Mouse (Mus musculus): ENCODE data around the gene Gm10718. TPM values are rescaled to one million over a fixed set of nuclear protein-coding genes. Genes with fewer than 3 reads are reported as not detected.
"Not testable (repeated sequence)": the region's sequence is repeated elsewhere in the genome, so short reads cannot be mapped to it uniquely, and the experiment has no call there.

Gm10718 gene
- polyA plus RNA-seq (2015; fragmentation: Nextera tagmentation; extraction: Ambion mirVana), result 0.41 and 0.43 TPM in 2 replicates

DNA sequence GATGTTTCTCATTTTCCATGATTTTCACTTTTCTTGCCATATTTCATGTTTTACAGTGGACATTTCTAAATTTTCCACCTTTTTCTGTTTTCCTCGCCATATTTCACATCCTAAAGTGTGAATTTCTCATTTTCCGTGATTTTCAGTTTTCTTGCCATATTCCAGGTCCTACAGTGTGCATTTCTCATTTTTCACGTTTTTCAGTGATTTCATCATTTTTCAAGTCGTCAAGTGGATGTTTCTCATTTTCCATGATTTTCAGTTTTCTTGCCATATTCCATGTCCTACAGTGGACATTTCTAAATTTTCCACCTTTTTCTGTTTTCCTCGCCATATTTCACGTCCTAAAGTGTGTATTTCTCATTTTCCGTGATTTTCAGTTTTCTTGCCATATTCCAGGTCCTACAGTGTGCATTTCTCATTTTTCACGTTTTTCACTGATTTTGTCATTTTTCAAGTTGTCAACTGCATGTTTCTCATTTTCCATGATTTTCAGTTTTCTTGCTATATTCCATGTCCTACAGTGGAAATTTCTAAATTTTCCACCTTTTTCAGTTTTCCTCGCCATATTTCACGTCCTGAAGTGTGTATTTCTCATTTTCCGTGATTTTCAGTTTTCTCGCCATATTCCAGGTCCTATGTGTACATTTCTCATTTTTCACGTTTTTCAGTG, at the start of gene Gm10718:
Gene Gm10718 (plus strand): TSS at position 236 of the 673 bp plus-strand sequence.
- 71% methylated on average over 9 of the region's 13 CpGs for WGBS
- H3K4me1 ChIP-seq (replicated peaks; ENCODE audit: control insufficient read depth, insufficient read depth, low read length); ATAC-seq; H3K4me2 ChIP-seq (replicated peaks; ENCODE audit: low read depth); H3K9me3 ChIP-seq (ENCODE audit: control insufficient read depth); H3K4me3 ChIP-seq (ENCODE audit: low read depth, low read length); H3K36me3 ChIP-seq (ENCODE audit: control insufficient read depth, insufficient read depth); H3K9ac ChIP-seq (ENCODE audit: low read depth, low read length); H3K27ac ChIP-seq (ENCODE audit: low read depth, low read length); H3K27me3 ChIP-seq (replicated peaks; ENCODE audit: control insufficient read depth, insufficient read depth, low read length): not testable (repeated sequence)

DNA sequence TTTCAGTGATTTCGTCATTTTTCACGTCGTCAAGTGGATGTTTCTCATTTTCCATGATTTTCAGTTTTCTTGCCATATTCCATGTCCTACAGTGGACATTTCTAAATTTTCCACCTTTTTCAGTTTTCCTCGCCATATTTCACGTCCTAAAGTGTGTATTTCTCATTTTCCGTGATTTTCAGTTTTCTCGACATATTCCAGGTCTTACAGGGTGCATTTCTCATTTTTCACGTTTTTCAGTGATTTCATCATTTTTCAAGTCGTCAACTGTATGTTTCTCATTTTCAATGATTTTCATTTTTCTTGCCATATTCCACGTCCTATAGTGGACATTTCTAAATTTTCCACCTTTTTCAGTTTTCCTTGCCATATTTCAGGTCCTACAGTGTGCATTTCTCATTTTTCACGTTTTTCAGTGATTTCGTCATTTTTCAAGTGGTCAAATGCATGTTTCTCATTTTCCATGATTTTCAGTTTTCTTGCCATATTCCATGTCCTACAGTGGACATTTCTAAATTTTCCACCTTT, 22.8 kb upstream of the Gm10718 start, which contains the start of gene Gm10722:
Gene Gm10722 (plus strand): TSS at position 478 of the 528 bp plus-strand sequence.
- not testable (repeated sequence) for H3K4me3 ChIP-seq (ENCODE audit: low read depth, low read length)

DNA sequence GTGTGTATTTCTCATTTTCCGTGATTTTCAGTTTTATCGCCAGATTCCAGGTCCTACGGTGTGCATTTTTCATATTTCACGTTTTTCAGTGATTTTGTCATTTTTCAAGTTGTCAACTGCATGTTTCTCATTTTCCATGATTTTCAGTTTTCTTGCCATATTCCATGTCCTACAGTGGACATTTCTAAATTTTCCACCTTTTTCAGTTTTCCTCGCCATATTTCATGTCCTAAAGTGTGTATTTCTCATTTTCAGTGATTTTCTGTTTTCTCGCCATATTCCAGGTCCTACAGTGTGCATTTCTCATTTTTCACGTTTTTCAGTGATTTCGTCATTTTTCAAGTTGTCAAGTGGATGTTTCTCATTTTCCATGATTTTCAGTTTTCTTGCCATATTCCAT, 22.3 kb upstream of the Gm10718 start:
- H3K27me3 ChIP-seq (replicated peaks; ENCODE audit: control insufficient read depth, insufficient read depth, low read length); H3K27ac ChIP-seq (ENCODE audit: low read depth, low read length); H3K9ac ChIP-seq (ENCODE audit: low read depth, low read length); H3K4me2 ChIP-seq (replicated peaks; ENCODE audit: low read depth); ATAC-seq; H3K9me3 ChIP-seq (ENCODE audit: control insufficient read depth); H3K4me1 ChIP-seq (replicated peaks; ENCODE audit: control insufficient read depth, insufficient read depth, low read length); H3K4me3 ChIP-seq (ENCODE audit: low read depth, low read length); H3K36me3 ChIP-seq (ENCODE audit: control insufficient read depth, insufficient read depth): not testable (repeated sequence)
- 68% methylated on average over 8 of the region's 8 CpGs for WGBS

More for the DNA sequence above, 22.8 kb upstream of the Gm10718 start, which contains the start of gene Gm10722:
- H3K9ac ChIP-seq (ENCODE audit: low read depth, low read length); H3K4me2 ChIP-seq (replicated peaks; ENCODE audit: low read depth); ATAC-seq; H3K9me3 ChIP-seq (ENCODE audit: control insufficient read depth); H3K4me1 ChIP-seq (replicated peaks; ENCODE audit: control insufficient read depth, insufficient read depth, low read length); H3K36me3 ChIP-seq (ENCODE audit: control insufficient read depth, insufficient read depth); H3K27me3 ChIP-seq (replicated peaks; ENCODE audit: control insufficient read depth, insufficient read depth, low read length); H3K27ac ChIP-seq (ENCODE audit: low read depth, low read length): not testable (repeated sequence)
- WGBS, result 72% methylated on average over 12 of the region's 12 CpGs

DNA sequence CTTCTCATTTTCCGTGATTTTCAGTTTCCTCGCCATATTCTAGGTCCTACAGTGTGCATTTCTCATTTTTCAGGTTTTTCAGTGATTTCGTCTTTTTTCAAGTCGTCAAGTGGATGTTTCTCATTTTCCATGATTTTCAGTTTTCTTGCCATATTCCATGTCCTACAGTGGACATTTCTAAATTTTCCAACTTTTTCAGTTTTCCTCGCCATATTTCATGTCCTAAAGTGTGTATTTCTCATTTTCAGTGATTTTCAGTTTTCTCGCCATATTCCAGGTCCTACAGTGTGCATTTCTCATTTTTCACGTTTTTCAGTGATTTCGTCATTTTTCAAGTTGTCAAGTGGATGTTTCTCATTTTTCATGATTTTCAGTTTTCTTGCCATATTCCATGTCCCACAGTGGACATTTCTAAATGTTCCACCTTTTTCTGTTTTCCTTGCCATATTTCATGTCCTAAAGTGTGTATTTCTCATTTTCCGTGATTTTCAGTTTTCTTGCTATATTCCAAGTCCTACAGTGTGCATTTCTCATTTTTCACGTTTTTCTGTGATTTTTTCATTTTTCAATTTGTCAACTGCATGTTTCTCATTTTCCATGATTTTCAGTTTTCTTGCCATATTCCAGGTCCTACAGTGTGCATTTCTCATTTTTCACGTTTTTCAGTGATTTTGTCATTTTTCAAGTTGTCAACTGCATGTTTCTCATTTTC, 21.2 kb upstream of the Gm10718 start:
- 0 out of 2 replicates have a peak, but pooled peaks have one; percentile 4 for TF ChIP-seq CTCF (IDR thresholded peaks at IDR 0.05; ENCODE audit: low read depth)
- not testable (repeated sequence) for H3K27me3 ChIP-seq (replicated peaks; ENCODE audit: control insufficient read depth, insufficient read depth, low read length); H3K4me2 ChIP-seq (replicated peaks; ENCODE audit: low read depth); H3K4me1 ChIP-seq (replicated peaks; ENCODE audit: control insufficient read depth, insufficient read depth, low read length); H3K27ac ChIP-seq (ENCODE audit: low read depth, low read length); H3K36me3 ChIP-seq (ENCODE audit: control insufficient read depth, insufficient read depth); H3K4me3 ChIP-seq (ENCODE audit: low read depth, low read length); H3K9ac ChIP-seq (ENCODE audit: low read depth, low read length); H3K9me3 ChIP-seq (ENCODE audit: control insufficient read depth)
- WGBS, result 58% methylated on average over 8 of the region's 11 CpGs
- peak; percentile 81 for ATAC-seq

DNA sequence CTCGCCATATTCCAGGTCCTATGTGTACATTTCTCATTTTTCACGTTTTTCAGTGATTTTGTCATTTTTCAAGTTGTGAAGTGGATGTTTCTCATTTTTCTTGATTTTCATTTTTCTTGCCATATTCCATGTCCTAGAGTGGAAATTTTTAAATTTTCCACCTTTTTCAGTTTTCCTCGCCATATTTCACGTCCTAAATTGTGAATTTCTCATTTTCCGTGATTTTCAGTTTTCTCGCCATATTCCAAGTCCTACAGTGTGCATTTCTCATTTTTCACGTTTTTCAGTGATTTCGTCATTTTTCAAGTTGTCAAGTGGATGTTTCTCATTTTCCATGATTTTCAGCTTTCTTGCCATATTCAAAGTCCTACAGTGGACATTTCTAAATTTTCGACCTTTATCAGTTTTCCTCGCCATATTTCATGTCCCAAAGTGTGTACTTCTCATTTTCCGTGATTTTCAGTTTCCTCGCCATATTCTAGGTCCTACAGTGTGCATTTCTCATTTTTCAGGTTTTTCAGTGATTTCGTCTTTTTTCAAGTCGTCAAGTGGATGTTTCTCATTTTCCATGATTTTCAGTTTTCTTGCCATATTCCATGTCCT, 20.5 kb upstream of the Gm10718 start, which contains the start of gene Gm11168:
Gene Gm11168 (plus strand): TSS at position 553 of the 603 bp plus-strand sequence.
- WGBS, result 73% methylated on average over 6 of the region's 14 CpGs

DNA sequence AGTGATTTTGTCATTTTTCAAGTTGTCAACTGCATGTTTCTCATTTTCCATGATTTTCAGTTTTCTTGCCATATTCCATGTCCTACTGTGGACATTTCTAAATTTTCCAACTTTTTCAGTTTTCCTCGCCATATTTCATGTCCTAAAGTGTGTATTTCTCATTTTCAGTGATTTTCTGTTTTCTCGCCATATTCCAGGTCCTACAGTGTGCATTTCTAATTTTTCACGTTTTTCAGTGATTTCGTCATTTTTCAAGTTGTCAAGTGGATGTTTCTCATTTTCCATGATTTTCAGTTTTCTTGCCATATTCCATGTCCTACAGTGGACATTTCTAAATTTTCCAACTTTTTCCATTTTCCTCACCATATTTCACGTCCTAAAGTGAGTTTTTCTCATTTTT, 17.2 kb upstream of the Gm10718 start:
- not testable (repeated sequence) for H3K4me3 ChIP-seq (ENCODE audit: low read depth, low read length); H3K9me3 ChIP-seq (ENCODE audit: control insufficient read depth); H3K27ac ChIP-seq (ENCODE audit: low read depth, low read length); H3K4me2 ChIP-seq (replicated peaks; ENCODE audit: low read depth); ATAC-seq; H3K27me3 ChIP-seq (replicated peaks; ENCODE audit: control insufficient read depth, insufficient read depth, low read length); H3K36me3 ChIP-seq (ENCODE audit: control insufficient read depth, insufficient read depth); H3K4me1 ChIP-seq (replicated peaks; ENCODE audit: control insufficient read depth, insufficient read depth, low read length); H3K9ac ChIP-seq (ENCODE audit: low read depth, low read length)
- 81% methylated on average over 1 of the region's 5 CpGs for WGBS

More for the DNA sequence above, 20.5 kb upstream of the Gm10718 start, which contains the start of gene Gm11168:
- not testable (repeated sequence) for H3K27ac ChIP-seq (ENCODE audit: low read depth, low read length); H3K4me3 ChIP-seq (ENCODE audit: low read depth, low read length); H3K4me2 ChIP-seq (replicated peaks; ENCODE audit: low read depth); H3K4me1 ChIP-seq (replicated peaks; ENCODE audit: control insufficient read depth, insufficient read depth, low read length); ATAC-seq; H3K27me3 ChIP-seq (replicated peaks; ENCODE audit: control insufficient read depth, insufficient read depth, low read length); H3K9me3 ChIP-seq (ENCODE audit: control insufficient read depth); H3K9ac ChIP-seq (ENCODE audit: low read depth, low read length); H3K36me3 ChIP-seq (ENCODE audit: control insufficient read depth, insufficient read depth)

DNA sequence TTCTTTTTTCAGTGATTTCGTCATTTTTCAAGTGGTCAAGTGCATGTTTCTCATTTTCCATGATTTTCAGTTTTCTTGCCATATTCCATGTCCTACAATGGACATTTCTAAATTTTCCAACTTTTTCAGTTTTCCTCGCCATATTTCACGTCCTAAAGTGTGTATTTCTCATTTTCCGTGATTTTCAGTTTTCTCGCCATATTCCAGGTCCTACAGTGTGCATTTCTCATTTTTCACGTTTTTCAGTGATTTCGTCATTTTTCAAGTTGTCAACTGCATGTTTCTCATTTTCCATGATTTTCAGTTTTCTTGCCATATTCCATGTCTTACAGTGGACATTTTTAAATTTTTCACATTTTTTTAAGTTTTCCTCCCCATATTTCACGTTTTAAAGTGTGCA, 16.7 kb upstream of the Gm10718 start:
- not testable (repeated sequence) for H3K9ac ChIP-seq (ENCODE audit: low read depth, low read length); H3K4me3 ChIP-seq (ENCODE audit: low read depth, low read length); H3K9me3 ChIP-seq (ENCODE audit: control insufficient read depth); H3K4me2 ChIP-seq (replicated peaks; ENCODE audit: low read depth); H3K36me3 ChIP-seq (ENCODE audit: control insufficient read depth, insufficient read depth); H3K27me3 ChIP-seq (replicated peaks; ENCODE audit: control insufficient read depth, insufficient read depth, low read length); H3K4me1 ChIP-seq (replicated peaks; ENCODE audit: control insufficient read depth, insufficient read depth, low read length); H3K27ac ChIP-seq (ENCODE audit: low read depth, low read length)
- WGBS, result 74% methylated on average over 8 of the region's 8 CpGs
- ATAC-seq, result peak; percentile 71

DNA sequence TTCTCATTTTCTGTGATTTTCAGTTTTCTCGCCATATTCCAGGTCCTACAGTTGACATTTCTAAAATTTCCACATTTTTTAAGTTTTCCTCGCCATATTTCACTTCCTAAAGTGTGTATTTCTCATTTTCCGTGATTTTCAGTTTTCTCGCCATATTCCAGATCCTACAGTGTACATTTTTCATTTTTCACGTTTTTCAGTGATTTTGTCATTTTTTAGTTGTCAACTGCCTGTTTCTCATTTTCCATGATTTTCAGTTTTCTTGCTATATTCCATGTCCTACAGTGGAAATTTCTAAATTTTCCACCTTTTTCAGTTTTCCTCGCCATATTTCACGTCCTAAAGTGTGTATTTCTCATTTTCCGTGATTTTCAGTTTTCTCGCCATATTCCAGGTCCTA, 16.1 kb upstream of the Gm10718 start:
- not testable (repeated sequence) for H3K27ac ChIP-seq (ENCODE audit: low read depth, low read length); H3K4me2 ChIP-seq (replicated peaks; ENCODE audit: low read depth); H3K4me1 ChIP-seq (replicated peaks; ENCODE audit: control insufficient read depth, insufficient read depth, low read length); H3K27me3 ChIP-seq (replicated peaks; ENCODE audit: control insufficient read depth, insufficient read depth, low read length); H3K9ac ChIP-seq (ENCODE audit: low read depth, low read length); H3K36me3 ChIP-seq (ENCODE audit: control insufficient read depth, insufficient read depth); H3K9me3 ChIP-seq (ENCODE audit: control insufficient read depth); H3K4me3 ChIP-seq (ENCODE audit: low read depth, low read length); ATAC-seq
- WGBS, result 75% methylated on average over 7 of the region's 9 CpGs

DNA sequence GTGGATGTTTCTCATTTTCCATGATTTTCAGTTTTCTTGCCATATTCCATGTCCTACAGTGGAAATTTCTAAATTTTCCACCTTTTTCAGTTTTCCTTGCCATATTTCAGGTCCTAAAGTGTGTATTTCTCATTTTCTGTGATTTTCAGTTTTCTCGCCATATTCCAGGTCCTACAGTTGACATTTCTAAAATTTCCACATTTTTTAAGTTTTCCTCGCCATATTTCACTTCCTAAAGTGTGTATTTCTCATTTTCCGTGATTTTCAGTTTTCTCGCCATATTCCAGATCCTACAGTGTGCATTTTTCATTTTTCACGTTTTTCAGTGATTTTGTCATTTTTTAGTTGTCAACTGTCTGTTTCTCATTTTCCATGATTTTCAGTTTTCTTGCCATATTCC, 14.0 kb upstream of the Gm10718 start:
- WGBS, result no CpG with 5 or more reads among the region's 5 CpGs

More for the DNA sequence above, 14.0 kb upstream of the Gm10718 start:
- H3K9ac ChIP-seq (ENCODE audit: low read depth, low read length); H3K4me3 ChIP-seq (ENCODE audit: low read depth, low read length); H3K4me2 ChIP-seq (replicated peaks; ENCODE audit: low read depth); H3K27me3 ChIP-seq (replicated peaks; ENCODE audit: control insufficient read depth, insufficient read depth, low read length); H3K27ac ChIP-seq (ENCODE audit: low read depth, low read length); H3K36me3 ChIP-seq (ENCODE audit: control insufficient read depth, insufficient read depth); H3K4me1 ChIP-seq (replicated peaks; ENCODE audit: control insufficient read depth, insufficient read depth, low read length); H3K9me3 ChIP-seq (ENCODE audit: control insufficient read depth): not testable (repeated sequence)
- ATAC-seq, result peak; percentile 32; the same call in 1 of the 2 replicates

Measured in intestine, postnatal 0 days (tissue).